Comparison of ENCODE assay signal across 27 mouse cellular contexts in the genomic region with DNA sequence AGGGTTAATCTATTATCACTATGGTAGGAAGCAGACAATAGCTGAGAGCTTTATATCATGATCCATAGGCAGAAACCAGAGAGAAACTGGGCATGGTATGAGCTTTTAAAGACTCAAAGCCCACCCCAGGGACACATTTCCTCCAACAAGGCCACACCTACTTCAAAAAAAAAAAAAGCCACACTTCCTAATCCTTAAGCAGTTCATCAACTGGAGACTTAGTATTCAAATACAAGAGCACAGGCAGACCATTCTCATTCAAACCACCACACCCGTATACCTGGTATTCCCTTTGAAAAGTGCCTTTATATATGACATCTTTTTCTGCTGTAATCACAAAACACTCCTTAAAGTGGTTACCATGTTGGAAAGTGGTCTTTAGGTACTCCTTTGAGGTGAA.
"Had no signal": no experiment of that assay in that cellular context is flagged by ENCODE, and none has a peak within 500 bp of the region (broad histone marks: within the 10 kb centered on the region; RNA-seq: fewer than 3 reads in every experiment).

No protein-coding gene starts in this region.

- H3K4me3 ChIP-seq: gastrocnemius, adult 2 months; heart, embryonic 10.5 days; heart, embryonic 12.5 days; hindbrain, embryonic 10.5 days; hindbrain, embryonic 12.5 days; hindbrain, embryonic 15.5 days; kidney, embryonic 15.5 days; limb, embryonic 13.5 days; limb, embryonic 15.5 days; liver, embryonic 13.5 days; liver, embryonic 15.5 days had no signal

- H3K36me3 ChIP-seq: heart, embryonic 10.5 days; heart, embryonic 12.5 days; hindbrain, embryonic 10.5 days; hindbrain, embryonic 12.5 days; hindbrain, embryonic 15.5 days; kidney, embryonic 15.5 days; limb, embryonic 13.5 days; limb, embryonic 15.5 days; liver, embryonic 13.5 days; liver, embryonic 15.5 days had no signal

- H3K9me3 ChIP-seq: heart, embryonic 10.5 days; hindbrain, embryonic 10.5 days; hindbrain, embryonic 15.5 days; kidney, embryonic 15.5 days; limb, embryonic 13.5 days; limb, embryonic 15.5 days; liver, embryonic 13.5 days; liver, embryonic 15.5 days had no signal

- H3K9ac ChIP-seq: heart, embryonic 12.5 days; hindbrain, embryonic 12.5 days; hindbrain, embryonic 15.5 days; kidney, embryonic 15.5 days; limb, embryonic 13.5 days; limb, embryonic 15.5 days; liver, embryonic 13.5 days; liver, embryonic 15.5 days had no signal

- H3K27ac ChIP-seq: gastrocnemius, adult 2 months; heart, embryonic 10.5 days; hindbrain, embryonic 10.5 days; hindbrain, embryonic 12.5 days; hindbrain, embryonic 15.5 days; hindbrain, postnatal 0 days; kidney, embryonic 15.5 days; kidney, postnatal 0 days; limb, embryonic 13.5 days; limb, embryonic 15.5 days; liver, embryonic 13.5 days; liver, embryonic 15.5 days had no signal

- H3K27me3 ChIP-seq: heart, embryonic 12.5 days; hindbrain, embryonic 12.5 days; hindbrain, embryonic 15.5 days; kidney, embryonic 15.5 days; limb, embryonic 13.5 days; limb, embryonic 15.5 days; liver, embryonic 13.5 days; liver, embryonic 15.5 days had no signal

- ATAC-seq: hindbrain, postnatal 0 days; intestine, embryonic 16.5 days had no signal

- DNase-seq: gastrocnemius, adult 2 months; gastrocnemius, postnatal 10 days; gastrocnemius, postnatal 25 days; heart, adult 18-20 months; heart, postnatal 10 days; heart, postnatal 4 days; kidney, adult 11 months; kidney, adult 2 months; kidney, adult 9 months; kidney, postnatal 14 days; kidney, postnatal 36 days; layer of hippocampus, adult 9-11 months; layer of hippocampus, postnatal 36 days; left cerebral cortex, postnatal 4 days; liver, embryonic 13.5 days had no signal

- H3K4me1 ChIP-seq: heart, embryonic 10.5 days; heart, embryonic 12.5 days; hindbrain, embryonic 12.5 days; hindbrain, embryonic 15.5 days; kidney, embryonic 15.5 days; limb, embryonic 13.5 days; limb, embryonic 15.5 days; liver, embryonic 13.5 days; liver, embryonic 15.5 days had no signal

- H3K4me2 ChIP-seq: heart, embryonic 12.5 days; hindbrain, embryonic 12.5 days; hindbrain, embryonic 15.5 days; kidney, embryonic 15.5 days; limb, embryonic 13.5 days; limb, embryonic 15.5 days; liver, embryonic 13.5 days; liver, embryonic 15.5 days had no signal
